Comparison of ENCODE assay signal across 1 mouse cellular context in genomic region chr5:3344081-3344631, GRCm38 (mm10).
A peak's percentile ranks its signal among the peaks of the same experiment; 100 is the strongest.
TF ChIP-seq lines count a peak whose summit lies in the region.

No protein-coding gene starts in this region.

TF ChIP-seq in CH12.LX, 34 proteins besides CTCF, POLR2A, EP300 and RAD21 (continued from another document):
- no peak for TF ChIP-seq NELFE (IDR thresholded peaks at IDR 0.05; ENCODE audit: low read depth, low read length)
- no peak for TF ChIP-seq JUN (IDR thresholded peaks at IDR 0.05; ENCODE audit: insufficient read depth, low read depth, low read length)
- TF ChIP-seq NRF1 (IDR thresholded peaks at IDR 0.05; ENCODE audit: low read depth, low read length), result no peak
- no peak for TF ChIP-seq USF2 (conservative IDR thresholded peaks at IDR 0.05; ENCODE audit: low read depth, low read length)
- no peak for TF ChIP-seq ELF1 (IDR thresholded peaks at IDR 0.05; ENCODE audit: low read depth, low read length)
- no peak for TF ChIP-seq JUND (conservative IDR thresholded peaks at IDR 0.05; ENCODE audit: low read depth, low read length)
- no peak for TF ChIP-seq MAZ (IDR thresholded peaks at IDR 0.05; ENCODE audit: low read depth, low read length)
- no peak for TF ChIP-seq PAX5 (IDR thresholded peaks at IDR 0.05; ENCODE audit: low read length)
- no peak; the same call in 1 of the 2 replicates for TF ChIP-seq ETS1 (conservative IDR thresholded peaks at IDR 0.05; ENCODE audit: low read depth, low read length)
- TF ChIP-seq USF1 (IDR thresholded peaks at IDR 0.05; ENCODE audit: low read depth, low read length), result no peak
- no peak for TF ChIP-seq MAFK (IDR thresholded peaks at IDR 0.05; ENCODE audit: insufficient replicate concordance, low read length)
- no peak for TF ChIP-seq IRF4 (IDR thresholded peaks at IDR 0.05; ENCODE audit: low read depth, low read length)
- no peak for TF ChIP-seq E2F4 (IDR thresholded peaks at IDR 0.05; ENCODE audit: insufficient replicate concordance, low read depth, low read length)
- peak; percentile 71 for TF ChIP-seq SMC3 (IDR thresholded peaks at IDR 0.05; ENCODE audit: low read depth, low read length)
- TF ChIP-seq MYC (IDR thresholded peaks at IDR 0.05; ENCODE audit: low read depth, low read length), result peak; percentile 78
- TF ChIP-seq RCOR1 (conservative IDR thresholded peaks at IDR 0.05; ENCODE audit: low read depth, low read length), result no peak; the same call in 1 of the 2 replicates
- TF ChIP-seq HCFC1 (IDR thresholded peaks at IDR 0.05; ENCODE audit: low read depth, low read length), result no peak
- TF ChIP-seq UBTF (IDR thresholded peaks at IDR 0.05; ENCODE audit: low read depth, low read length), result peak; percentile 58; the same call in 1 of the 2 replicates
- TF ChIP-seq CHD2 (IDR thresholded peaks at IDR 0.05; ENCODE audit: low read length), result no peak
- TF ChIP-seq ZNF384 (IDR thresholded peaks at IDR 0.05; ENCODE audit: low read depth, low read length), result no peak
- TF ChIP-seq TCF12 (IDR thresholded peaks at IDR 0.05; ENCODE audit: low read depth, low read length), result 0 out of 2 replicates have a peak, but pooled peaks have one; percentile 20
- TF ChIP-seq BHLHE40 (IDR thresholded peaks at IDR 0.05; ENCODE audit: low read depth, low read length), result peak; percentile 72
- no peak for TF ChIP-seq MEF2A (IDR thresholded peaks at IDR 0.05; ENCODE audit: borderline replicate concordance, low read depth, low read length)
- TF ChIP-seq SIN3A (IDR thresholded peaks at IDR 0.05; ENCODE audit: low read length), result no peak
- TF ChIP-seq CHD1 (IDR thresholded peaks at IDR 0.05; ENCODE audit: low read depth, low read length), result no peak
- no peak for TF ChIP-seq TBP (conservative IDR thresholded peaks at IDR 0.05; ENCODE audit: low read depth, low read length)
TF ChIP-seq in CH12.LX: peak in this region for 8.
